Mouse (Mus musculus) testis, adult 2 months (tissue): Measurements from ENCODE around the gene Ankfn1. TPM values are rescaled to one million over a fixed set of nuclear protein-coding genes. Genes with fewer than 3 reads are reported as not detected.

Experiments
- H3K27ac ChIP-seq: fragments of 200-500 bp; 2 replicates; pipeline ENCODE4 v1.5.1; 2012; ENCODE audit warnings: low read depth, low read length; ENCODE audit not compliant: control insufficient read depth, insufficient read depth
- H3K27me3 ChIP-seq: fragments of 200-500 bp; 2 replicates; pipeline ENCODE4 v1.6.1; 2012; ENCODE audit warnings: mild to moderate bottlenecking, low read length, moderate library complexity; ENCODE audit not compliant: control insufficient read depth, insufficient read depth
- H3K36me3 ChIP-seq: fragments of 200-500 bp; 2 replicates; pipeline ENCODE4 v1.6.1; 2012; ENCODE audit warnings: mild to moderate bottlenecking, low read length; ENCODE audit not compliant: control insufficient read depth, insufficient read depth
- H3K4me1 ChIP-seq: fragments of 200-500 bp; 2 replicates; pipeline ENCODE4 v1.6.1; 2012; ENCODE audit warnings: low read length; ENCODE audit not compliant: control insufficient read depth, insufficient read depth
- H3K4me3 ChIP-seq: fragments of 200-500 bp; 2 replicates; pipeline ENCODE4 v1.5.1; 2012; ENCODE audit warnings: low read depth, mild to moderate bottlenecking, low read length, moderate library complexity, mixed read lengths; ENCODE audit not compliant: control insufficient read depth
- CTCF ChIP-seq: fragments of 200-500 bp; IDR thresholded peaks from 2 replicates; pipeline ENCODE4 v1.5.1; 2012; ENCODE audit warnings: low read depth, mild to moderate bottlenecking, inconsistent platforms, low read length, moderate library complexity; ENCODE audit not compliant: control insufficient read depth, insufficient read depth, insufficient replicate concordance
- POLR2A ChIP-seq: fragments of 200-500 bp; IDR thresholded peaks from 2 replicates; pipeline ENCODE4 v1.6.1; 2012; ENCODE audit warnings: low read depth, mild to moderate bottlenecking, inconsistent platforms, low read length, moderate library complexity; ENCODE audit not compliant: control insufficient read depth
- polyA plus RNA-seq: library from polyadenylated mRNA; depleted of rRNA; stranded (reverse); fragments of >200 nt; gene quantifications from 2 replicates; pipeline ENCODE4 v1.2.3, GENCODE M21; 2012

Ankfn1 gene
- polyA plus RNA-seq, 1 experiment: 6.6 TPM

GRCm38 (mm10) chr11:89776070-89776469, 1.4 kb downstream of the Ankfn1 start:
- TF ChIP-seq POLR2A (no peak), CTCF (no peak)
- H3K27me3 ChIP-seq: no peaks in the 10 kb centered on the region
- H3K27ac ChIP-seq: no peak overlapping the region
- H3K36me3 ChIP-seq: no peaks in the 10 kb centered on the region
- H3K4me1 ChIP-seq: no peaks in the 10 kb centered on the region
- H3K4me3 ChIP-seq: no peak overlapping the region

GRCm38 (mm10) chr11:89774913-89775312, 2.5 kb downstream of the Ankfn1 start:
- Histone ChIP-seq H3K4me3 (no peak overlapping the region), H3K36me3 (no peaks in the 10 kb centered on the region), H3K27me3 (no peaks in the 10 kb centered on the region), H3K4me1 (no peaks in the 10 kb centered on the region), H3K27ac (no peak overlapping the region)
- TF ChIP-seq CTCF: no peak
- no peak for TF ChIP-seq POLR2A

- H3K27ac ChIP-seq: no peak overlapping the region
- no peaks in the 10 kb centered on the region for H3K27me3 ChIP-seq
- TF ChIP-seq CTCF (no peak), POLR2A (no peak)
- no peaks in the 10 kb centered on the region for H3K36me3 ChIP-seq
- H3K4me3 ChIP-seq: no peak overlapping the region
- H3K4me1 ChIP-seq: no peaks in the 10 kb centered on the region
Measured at GRCm38 (mm10) chr11:89772941-89773340, 4.5 kb downstream of the Ankfn1 start.

GRCm38 (mm10) chr11:89765770-89766148, 11.7 kb downstream of the Ankfn1 start:
- Histone ChIP-seq H3K4me1 (no peaks in the 10 kb centered on the region), H3K27ac (no peak overlapping the region), H3K27me3 (no peaks in the 10 kb centered on the region), H3K4me3 (no peak overlapping the region), H3K36me3 (no peaks in the 10 kb centered on the region)
- TF ChIP-seq CTCF: no peak
- no peak for TF ChIP-seq POLR2A

GRCm38 (mm10) chr11:89765014-89765769, 12.3 kb downstream of the Ankfn1 start:
- no peak overlapping the region for H3K4me3 ChIP-seq
- no peak overlapping the region for H3K27ac ChIP-seq
- no peak for TF ChIP-seq POLR2A
- TF ChIP-seq CTCF: no peak

GRCm38 (mm10) chr11:89733973-89734693, 43.3 kb downstream of the Ankfn1 start:
- Histone ChIP-seq H3K4me3 (no peak overlapping the region), H3K4me1 (no peaks in the 10 kb centered on the region), H3K27ac (no peak overlapping the region), H3K27me3 (no peaks in the 10 kb centered on the region), H3K36me3 (no peaks in the 10 kb centered on the region)
- TF ChIP-seq POLR2A (no peak), CTCF (no peak)

More at GRCm38 (mm10) chr11:89765014-89765769, 12.3 kb downstream of the Ankfn1 start:
- Histone ChIP-seq H3K27me3 (no peaks in the 10 kb centered on the region), H3K36me3 (no peaks in the 10 kb centered on the region), H3K4me1 (no peaks in the 10 kb centered on the region)

- no peak for TF ChIP-seq CTCF
- no peak for TF ChIP-seq POLR2A
- no peaks in the 10 kb centered on the region for H3K4me1 ChIP-seq
- H3K4me3 ChIP-seq: no peak overlapping the region
- no peak overlapping the region for H3K27ac ChIP-seq
- no peaks in the 10 kb centered on the region for H3K36me3 ChIP-seq
- H3K27me3 ChIP-seq: no peaks in the 10 kb centered on the region
Measured at GRCm38 (mm10) chr11:89733526-89733925, 43.9 kb downstream of the Ankfn1 start.

- H3K36me3 ChIP-seq: no peaks in the 10 kb centered on the region
- H3K4me3 ChIP-seq: no peak overlapping the region
- TF ChIP-seq POLR2A (no peak), CTCF (peak; percentile 91)
- no peaks in the 10 kb centered on the region for H3K4me1 ChIP-seq
- no peaks in the 10 kb centered on the region for H3K27me3 ChIP-seq
- H3K27ac ChIP-seq: no peak overlapping the region
Measured at GRCm38 (mm10) chr11:89720847-89721246, 56.6 kb downstream of the Ankfn1 start.
